Mouse (Mus musculus): Measurements from ENCODE around the gene Gm45623.

DNA sequence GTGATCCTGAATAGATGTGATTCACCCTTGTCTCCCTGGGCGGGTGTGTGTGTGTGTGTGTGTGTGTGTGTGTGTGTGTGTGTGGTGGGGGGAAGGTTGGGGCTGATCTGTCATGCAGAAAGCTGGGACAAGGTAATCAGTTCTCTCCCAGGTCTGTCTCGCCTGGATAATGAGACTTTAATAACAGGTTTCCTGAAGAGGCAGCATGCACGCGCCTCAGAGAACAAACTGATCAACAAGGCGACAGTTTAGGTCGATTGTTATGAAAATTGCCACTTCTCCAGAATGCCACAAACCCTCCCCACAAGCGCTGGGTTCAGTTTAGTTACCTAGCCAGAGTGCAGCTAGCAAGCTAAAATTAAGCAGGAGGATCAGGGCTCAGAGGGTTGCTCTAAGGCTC lies 40.8 kb upstream of the Gm45623 start:
- no peak for TF ChIP-seq CTCF (conservative IDR thresholded peaks at IDR 0.05; ENCODE audit: low read length)
- TF ChIP-seq NANOG (IDR thresholded peaks at IDR 0.05; ENCODE audit: borderline replicate concordance, low read length) = no peak

All from E14TG2a.4 (cell line).